Mouse (Mus musculus) ES-E14 (cell line): ENCODE results near the gene Pnpla2.

ENCODE experiments used
- CHD2 ChIP-seq: IDR thresholded peaks from 2 replicates; pipeline ENCODE4 v1.6.1; 2014; ENCODE audit warnings: mild to moderate bottlenecking, low read depth, low read length, inconsistent platforms
- HCFC1 ChIP-seq: IDR thresholded peaks from 2 replicates; pipeline ENCODE4 v1.6.1; 2012; ENCODE audit warnings: low read length, inconsistent platforms, borderline replicate concordance; ENCODE audit not compliant: insufficient read depth
- MAFK ChIP-seq: IDR thresholded peaks from 2 replicates; pipeline ENCODE4 v1.6.1; 2014; ENCODE audit warnings: mild to moderate bottlenecking, low read depth, low read length, inconsistent platforms; ENCODE audit not compliant: insufficient read depth
- ZC3H11A ChIP-seq: IDR thresholded peaks from 2 replicates; pipeline ENCODE4 v1.6.1; 2012; ENCODE audit warnings: low read depth, mild to moderate bottlenecking, inconsistent platforms, low read length, borderline replicate concordance
- ZNF384 ChIP-seq: IDR thresholded peaks from 2 replicates; pipeline ENCODE4 v1.6.1; 2012; ENCODE audit warnings: low read depth, low read length, inconsistent platforms

DNA sequence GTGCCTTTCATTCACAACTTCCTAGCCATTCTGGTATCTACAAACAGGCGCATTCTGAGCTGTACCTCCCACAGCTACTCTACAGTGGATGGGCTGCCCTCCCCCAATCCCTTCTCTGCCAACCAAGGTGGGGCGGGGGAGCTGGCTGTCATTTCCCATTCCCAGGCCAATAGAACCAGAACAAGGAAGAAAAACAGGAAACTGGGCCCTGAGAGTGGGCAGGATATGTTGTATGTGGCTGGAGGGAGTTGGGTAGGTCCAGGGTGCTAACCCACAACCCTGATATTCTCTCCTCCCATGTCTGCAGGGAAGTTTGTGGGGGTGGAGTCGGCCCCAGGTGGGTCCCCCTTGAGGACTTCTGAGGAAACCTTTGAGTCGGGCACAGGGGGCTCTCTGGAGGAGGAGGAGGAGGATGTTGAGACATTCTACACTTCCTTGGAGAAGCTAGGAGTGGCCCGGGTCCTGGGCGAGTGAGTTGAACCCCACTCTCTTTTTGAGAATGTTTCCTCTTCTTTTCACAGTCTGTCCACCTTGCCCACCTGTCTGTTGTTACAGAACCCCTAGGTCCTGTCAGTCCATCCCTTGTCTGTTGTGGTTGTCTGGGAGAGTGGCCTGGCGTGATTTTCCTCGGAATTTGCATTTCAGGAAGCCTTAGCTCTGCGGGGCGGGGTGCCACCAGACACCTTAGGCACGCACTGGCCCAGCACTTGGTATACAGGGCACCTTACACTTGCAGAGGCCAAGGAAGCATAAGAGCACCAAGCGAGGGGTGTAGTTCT lies 9.0 kb downstream of the Pnpla2 start:
- TF ChIP-seq HCFC1 (no peak), MAFK (no peak), ZNF384 (no peak), ZC3H11A (no peak), CHD2 (no peak)
